Mouse (Mus musculus) stomach, postnatal 0 days (tissue): ENCODE measurements around the gene H2-Q6. TPM values are rescaled to one million over a fixed set of nuclear protein-coding genes. Genes with fewer than 3 reads are reported as not detected.
A peak's percentile ranks its signal among the peaks of the same experiment; 100 is the strongest.
"Not testable (repeated sequence)": the region's sequence is repeated elsewhere in the genome, so short reads cannot be mapped to it uniquely, and the experiment has no call there.

Source experiments
- ATAC-seq: fragments of 200-750 bp; cut with Nextera tagmentation; 2 replicates; pipeline ENCODE4 v1.8.0; 2017; ENCODE audit not compliant: low FRiP score, low TSS enrichment
- DNase-seq: peaks from one replicate; pipeline ENCODE4 v3.0.0-alpha.2; 2016; ENCODE audit warnings: low spot score
- H3K27ac ChIP-seq: fragments of 300-500 bp; sonication (generic); replicated peaks from 2 replicates; pipeline ENCODE4 v1.5.1; 2014; ENCODE audit warnings: mild to moderate bottlenecking, control low read depth
- H3K27me3 ChIP-seq: fragments of 300-500 bp; sonication (generic); 2 replicates; pipeline ENCODE4 v1.6.1; 2014; ENCODE audit warnings: low read length; ENCODE audit not compliant: control insufficient read depth, insufficient read depth
- H3K36me3 ChIP-seq: fragments of 300-500 bp; sonication (generic); 2 replicates; pipeline ENCODE4 v1.6.1; 2014; ENCODE audit warnings: low read length, mixed read lengths; ENCODE audit not compliant: control insufficient read depth, insufficient read depth
- H3K4me1 ChIP-seq: fragments of 300-500 bp; sonication (generic); replicated peaks from 2 replicates; pipeline ENCODE4 v1.6.1; 2014; ENCODE audit warnings: antibody characterized with exemption; ENCODE audit not compliant: control insufficient read depth, insufficient read depth
- H3K4me2 ChIP-seq: fragments of 300-500 bp; sonication (generic); replicated peaks from 2 replicates; pipeline ENCODE4 v1.6.1; 2014; ENCODE audit warnings: low read depth, mild to moderate bottlenecking, control low read depth, moderate library complexity
- H3K4me3 ChIP-seq: fragments of 300-500 bp; sonication (generic); 2 replicates; pipeline ENCODE4 v1.5.1; 2014; ENCODE audit warnings: low read depth, low read length, control low read depth
- H3K9ac ChIP-seq: fragments of 300-500 bp; sonication (generic); 2 replicates; pipeline ENCODE4 v1.6.1; 2014; ENCODE audit warnings: mild to moderate bottlenecking, low read length, control low read depth, mixed read lengths
- H3K9me3 ChIP-seq: fragments of 300-500 bp; sonication (generic); 2 replicates; pipeline ENCODE4 v1.6.1; 2016; ENCODE audit warnings: low read length; ENCODE audit not compliant: control insufficient read depth
- CTCF ChIP-seq: IDR thresholded peaks from 2 replicates; pipeline ENCODE4 v1.5.1; 2016; ENCODE audit warnings: antibody characterized with exemption, low read depth, mild to moderate bottlenecking, moderate library complexity
- WGBS: fragments of 180-500 bp; shearing (Covaris S2); extraction: QIAGEN DNeasy Blood & Tissue Kit; methylation state at CpG from one replicate; pipeline ENCODE4 v1.1.7; 2014; 5-methylcytosine and 5-hydroxymethylcytosine counted together
- polyA plus RNA-seq: library from polyadenylated mRNA; unstranded; fragments of >200 nt; fragmentation: Nextera tagmentation; extraction: Ambion mirVana; gene quantifications from 2 replicates; pipeline ENCODE4 v1.2.1, GENCODE M21; 2015

H2-Q6 gene
- polyA plus RNA-seq, 1 experiment from 2014 or later = 0.22 TPM

GRCm38 (mm10) chr17:35425474-35425873, 824 bp downstream of the H2-Q6 start:
- Histone ChIP-seq H3K4me3 (peak overlapping the region; percentile 35; the same call in 1 of the 2 replicates), H3K4me2 (peak overlapping the region; percentile 53)
- not testable (repeated sequence) for H3K4me1 ChIP-seq, H3K9ac ChIP-seq, H3K9me3 ChIP-seq, H3K36me3 ChIP-seq, H3K27ac ChIP-seq, H3K27me3 ChIP-seq
- DNase-seq = peak; percentile 37
- WGBS = 22% methylated on average over 27 of the region's 28 CpGs
- 0 out of 2 replicates have a peak, but pooled peaks have one; percentile 22 for ATAC-seq

GRCm38 (mm10) chr17:35428883-35429282, 4.2 kb downstream of the H2-Q6 start:
- H3K4me3 ChIP-seq, H3K36me3 ChIP-seq, H3K27me3 ChIP-seq, H3K4me2 ChIP-seq, H3K9ac ChIP-seq, H3K4me1 ChIP-seq, DNase-seq, H3K27ac ChIP-seq, ATAC-seq, H3K9me3 ChIP-seq: not testable (repeated sequence)
- WGBS = 87% methylated on average over 6 of the region's 6 CpGs

GRCm38 (mm10) chr17:35430671-35431070, 6.0 kb downstream of the H2-Q6 start:
- H3K4me2 ChIP-seq, H3K4me3 ChIP-seq, H3K4me1 ChIP-seq, H3K27ac ChIP-seq, ATAC-seq, H3K27me3 ChIP-seq, H3K36me3 ChIP-seq, H3K9me3 ChIP-seq, DNase-seq, H3K9ac ChIP-seq: not testable (repeated sequence)
- WGBS = 82% methylated on average over 6 of the region's 6 CpGs

- not testable (repeated sequence) for H3K27me3 ChIP-seq, H3K4me1 ChIP-seq, H3K9me3 ChIP-seq, H3K4me2 ChIP-seq, H3K27ac ChIP-seq, DNase-seq, H3K4me3 ChIP-seq, H3K36me3 ChIP-seq, ATAC-seq, H3K9ac ChIP-seq
- WGBS = 81% methylated on average over 2 of the region's 3 CpGs
These were observed 7.5 kb downstream of the H2-Q6 start for GRCm38 (mm10) chr17:35432167-35432566.

GRCm38 (mm10) chr17:35434836-35435235, 10.2 kb downstream of the H2-Q6 start:
- H3K9ac ChIP-seq, H3K9me3 ChIP-seq, ATAC-seq, H3K4me2 ChIP-seq, H3K4me3 ChIP-seq, H3K4me1 ChIP-seq, H3K27ac ChIP-seq, H3K27me3 ChIP-seq, H3K36me3 ChIP-seq: not testable (repeated sequence)
- WGBS = 7% methylated on average over 8 of the region's 8 CpGs
- peak; percentile 51 for DNase-seq
- TF ChIP-seq CTCF = peak; percentile 73

GRCm38 (mm10) chr17:35435577-35435976, 10.9 kb downstream of the H2-Q6 start:
- H3K4me1 ChIP-seq, H3K9ac ChIP-seq, H3K9me3 ChIP-seq, H3K27ac ChIP-seq, H3K27me3 ChIP-seq, ATAC-seq, H3K4me2 ChIP-seq, H3K36me3 ChIP-seq, H3K4me3 ChIP-seq: not testable (repeated sequence)
- WGBS = 77% methylated on average over 3 of the region's 3 CpGs
- peak; percentile 12 for DNase-seq

GRCm38 (mm10) chr17:35437386-35437936, 12.8 kb downstream of the H2-Q6 start:
- not testable (repeated sequence) for H3K27me3 ChIP-seq, H3K27ac ChIP-seq, H3K36me3 ChIP-seq, H3K4me2 ChIP-seq, H3K4me3 ChIP-seq, DNase-seq, H3K9ac ChIP-seq, H3K4me1 ChIP-seq, H3K9me3 ChIP-seq, ATAC-seq
- 57% methylated on average over 1 of the region's 1 CpGs for WGBS

GRCm38 (mm10) chr17:35438395-35438794, 13.7 kb downstream of the H2-Q6 start:
- H3K4me2 ChIP-seq, H3K4me1 ChIP-seq, H3K27me3 ChIP-seq, H3K27ac ChIP-seq, H3K9ac ChIP-seq, H3K9me3 ChIP-seq, H3K36me3 ChIP-seq, DNase-seq: not testable (repeated sequence)
- H3K4me3 ChIP-seq = 0 out of 2 replicates have a peak overlapping the region, but pooled peaks have one; percentile 41
- 0 out of 2 replicates have a peak, but pooled peaks have one; percentile 3 for ATAC-seq
- WGBS = 76% methylated on average over 1 of the region's 3 CpGs
